Mouse (Mus musculus) lung, embryonic 16.5 days (tissue): ENCODE data around the gene Cpn2. TPM values are rescaled to one million over a fixed set of nuclear protein-coding genes. Genes with fewer than 3 reads are reported as not detected.

Source experiments
- ATAC-seq: fragments of 200-750 bp; cut with Nextera tagmentation; 2 replicates; pipeline ENCODE4 v1.8.0; 2017; ENCODE audit warnings: low read depth, mild to moderate bottlenecking, moderate library complexity
- H3K27ac ChIP-seq: fragments of 300-500 bp; sonication (generic); 2 replicates; pipeline ENCODE4 v1.5.1; 2014; ENCODE audit warnings: mild to moderate bottlenecking, control low read depth, low read length
- H3K27me3 ChIP-seq: fragments of 300-500 bp; sonication (generic); 2 replicates; pipeline ENCODE4 v1.6.1; 2014; ENCODE audit warnings: low read depth, low read length, mixed read lengths; ENCODE audit not compliant: control insufficient read depth, insufficient read depth
- H3K36me3 ChIP-seq: fragments of 300-500 bp; sonication (generic); 2 replicates; pipeline ENCODE4 v1.6.1; 2014; ENCODE audit warnings: low read length; ENCODE audit not compliant: control insufficient read depth, insufficient read depth
- H3K4me1 ChIP-seq: fragments of 300-500 bp; sonication (generic); replicated peaks from 2 replicates; pipeline ENCODE4 v1.6.1; 2014; ENCODE audit warnings: low read length, mixed read lengths; ENCODE audit not compliant: control insufficient read depth, insufficient read depth
- H3K4me2 ChIP-seq: fragments of 300-500 bp; sonication (generic); 2 replicates; pipeline ENCODE4 v1.6.1; 2014; ENCODE audit warnings: low read depth, low read length, control low read depth
- H3K4me3 ChIP-seq: fragments of 300-500 bp; sonication (generic); 2 replicates; pipeline ENCODE4 v1.5.1; 2014; ENCODE audit warnings: mild to moderate bottlenecking, low read length, control low read depth
- H3K9ac ChIP-seq: fragments of 300-500 bp; sonication (generic); 2 replicates; pipeline ENCODE4 v1.6.1; 2014; ENCODE audit warnings: low read length, control low read depth
- H3K9me3 ChIP-seq: fragments of 300-500 bp; sonication (generic); 2 replicates; pipeline ENCODE4 v1.6.1; 2016; ENCODE audit warnings: low read length; ENCODE audit not compliant: control insufficient read depth
- WGBS: fragments of 180-500 bp; shearing (Covaris S2); extraction: QIAGEN DNeasy Blood & Tissue Kit; methylation state at CpG from one replicate; pipeline ENCODE4 v1.1.7; 2014; 5-methylcytosine and 5-hydroxymethylcytosine counted together
- polyA plus RNA-seq: library from polyadenylated mRNA; unstranded; fragments of >200 nt; fragmentation: Nextera tagmentation; extraction: Ambion mirVana; gene quantifications from 2 replicates; pipeline ENCODE4 v1.2.1, GENCODE M21; 2015

Gene Cpn2
- polyA plus RNA-seq, 1 experiment from 2014 or later, result not detected

DNA sequence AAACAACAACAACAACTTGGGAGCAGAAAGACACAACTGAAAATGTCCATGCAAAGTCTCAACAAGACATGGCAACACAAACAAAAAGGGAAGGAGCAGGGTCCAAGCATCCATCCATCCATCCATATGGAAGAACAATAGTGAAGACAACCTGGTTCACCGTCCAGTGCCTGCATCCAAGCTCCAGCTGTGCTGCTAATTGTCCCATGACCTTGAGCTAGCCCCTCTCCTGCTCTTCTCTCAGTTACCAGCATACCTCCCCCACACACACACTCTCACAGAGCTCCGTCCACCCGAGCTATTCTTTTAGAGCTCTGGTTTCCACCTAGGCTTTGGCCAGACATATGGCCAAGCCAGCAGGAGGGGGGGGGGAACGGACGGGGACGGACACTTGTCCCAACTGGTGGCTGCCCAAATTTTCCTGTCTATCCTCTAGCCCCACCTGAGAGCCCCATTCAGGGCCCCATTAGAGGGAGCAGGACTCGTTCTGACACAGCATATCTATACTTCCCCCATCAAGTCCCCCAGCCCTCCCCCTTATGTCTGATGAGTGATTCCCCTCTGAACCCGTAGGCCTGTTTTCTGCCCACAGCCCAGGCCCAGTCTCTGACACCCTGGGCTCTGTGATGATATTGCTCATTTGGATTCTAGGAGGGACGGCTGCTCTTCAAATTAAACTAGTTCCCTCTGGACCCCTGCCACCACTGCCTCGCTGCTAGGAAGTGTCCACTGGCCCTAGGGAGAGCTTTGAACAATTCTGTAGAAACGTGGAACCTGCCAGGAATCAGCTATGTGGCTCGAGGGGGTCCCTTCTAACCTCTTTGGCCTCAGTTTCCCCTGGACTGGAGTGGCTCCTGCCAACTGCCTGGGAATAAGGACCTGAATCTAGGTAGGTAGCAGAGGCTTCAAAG, 32.4 kb downstream of the Cpn2 start:
- no peaks in the 10 kb centered on the region for H3K9me3 ChIP-seq
- no peak for ATAC-seq
- no peak overlapping the region for H3K27ac ChIP-seq
- H3K27me3 ChIP-seq, result 0 out of 2 replicates have a peak, but pooled peaks cover 2% of the 10 kb centered on the region
- WGBS, result 52% methylated on average over 12 of the region's 12 CpGs
- H3K4me3 ChIP-seq, result no peak overlapping the region
- H3K36me3 ChIP-seq, result no peaks in the 10 kb centered on the region
- no peak overlapping the region; the same call in 1 of the 2 replicates for H3K4me2 ChIP-seq
- H3K9ac ChIP-seq, result no peak overlapping the region
- peaks cover 24% of the 10 kb centered on the region for H3K4me1 ChIP-seq

DNA sequence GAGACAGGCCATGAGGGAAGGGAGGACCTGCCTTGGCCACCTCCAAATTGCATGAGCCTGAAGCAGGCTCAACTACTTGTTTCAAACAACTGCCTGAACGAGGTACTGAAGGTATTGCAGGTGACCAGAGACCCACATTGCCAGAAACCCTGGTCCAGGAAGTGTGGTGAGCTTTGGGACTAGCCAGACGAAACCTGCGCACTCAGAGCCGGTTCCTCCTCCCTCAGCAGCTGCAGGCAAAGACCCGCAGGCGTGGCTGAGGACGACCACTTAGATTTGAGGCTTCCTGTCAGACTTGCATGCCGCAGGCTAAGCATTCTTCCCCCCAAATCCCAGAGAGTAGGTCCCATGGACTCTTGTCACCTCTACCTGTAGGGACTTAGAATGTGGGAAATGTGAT, 33.2 kb downstream of the Cpn2 start:
- no peak overlapping the region for H3K4me2 ChIP-seq
- H3K27me3 ChIP-seq, result 0 out of 2 replicates have a peak, but pooled peaks cover 2% of the 10 kb centered on the region
- H3K4me1 ChIP-seq, result peaks cover 24% of the 10 kb centered on the region
- no peak overlapping the region for H3K4me3 ChIP-seq
- no peak for ATAC-seq
- no peak overlapping the region for H3K9ac ChIP-seq
- H3K27ac ChIP-seq, result no peak overlapping the region
- no peaks in the 10 kb centered on the region for H3K9me3 ChIP-seq
- H3K36me3 ChIP-seq, result no peaks in the 10 kb centered on the region
- WGBS, result 49% methylated on average over 8 of the region's 8 CpGs

DNA sequence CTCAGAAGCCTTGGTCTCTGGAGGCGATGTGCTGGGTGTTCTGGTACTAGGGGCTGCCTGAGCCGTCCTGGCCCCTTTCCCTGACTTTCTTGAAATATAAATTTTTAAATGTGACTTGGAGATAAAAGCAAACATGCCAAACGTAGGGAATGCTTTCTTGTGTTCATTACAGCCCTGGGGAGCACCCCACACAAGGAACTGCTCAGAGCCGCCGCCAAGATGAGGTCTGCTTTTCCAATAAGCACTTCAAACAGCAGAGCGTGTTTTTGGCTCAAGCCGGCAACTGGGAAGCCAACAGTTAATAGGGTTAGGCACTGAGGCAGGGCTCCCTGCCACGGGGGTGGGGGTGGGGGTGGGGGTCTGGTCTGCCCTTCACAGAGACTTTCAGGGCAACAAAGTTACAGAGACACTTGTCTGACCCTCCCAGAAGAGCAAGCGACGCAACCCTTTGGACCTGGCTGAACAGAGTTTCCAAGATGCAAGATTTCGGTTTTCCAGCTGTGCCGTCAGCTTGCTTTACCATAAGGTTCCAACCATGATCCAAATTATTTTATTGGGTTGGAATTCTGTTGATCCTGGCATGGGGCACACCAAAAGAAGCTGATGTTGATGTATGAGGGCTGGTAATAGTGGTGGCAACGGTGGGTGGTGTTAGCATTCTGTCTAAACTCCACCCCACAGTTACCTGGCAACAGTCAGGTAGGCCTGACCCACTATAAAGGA, 35.3 kb downstream of the Cpn2 start:
- H3K27ac ChIP-seq, result peak overlapping the region; percentile 73
- no peak overlapping the region for H3K4me3 ChIP-seq
- WGBS, result 21% methylated on average over 13 of the region's 13 CpGs
- peak overlapping the region; percentile 39; the same call in 1 of the 2 replicates for H3K9ac ChIP-seq
- no peaks in the 10 kb centered on the region for H3K9me3 ChIP-seq
- H3K27me3 ChIP-seq, result 0 out of 2 replicates have a peak, but pooled peaks cover 2% of the 10 kb centered on the region
- no peak overlapping the region; the same call in 1 of the 2 replicates for H3K4me2 ChIP-seq
- peaks cover 24% of the 10 kb centered on the region for H3K4me1 ChIP-seq
- no peaks in the 10 kb centered on the region for H3K36me3 ChIP-seq
- peak; percentile 63 for ATAC-seq

DNA sequence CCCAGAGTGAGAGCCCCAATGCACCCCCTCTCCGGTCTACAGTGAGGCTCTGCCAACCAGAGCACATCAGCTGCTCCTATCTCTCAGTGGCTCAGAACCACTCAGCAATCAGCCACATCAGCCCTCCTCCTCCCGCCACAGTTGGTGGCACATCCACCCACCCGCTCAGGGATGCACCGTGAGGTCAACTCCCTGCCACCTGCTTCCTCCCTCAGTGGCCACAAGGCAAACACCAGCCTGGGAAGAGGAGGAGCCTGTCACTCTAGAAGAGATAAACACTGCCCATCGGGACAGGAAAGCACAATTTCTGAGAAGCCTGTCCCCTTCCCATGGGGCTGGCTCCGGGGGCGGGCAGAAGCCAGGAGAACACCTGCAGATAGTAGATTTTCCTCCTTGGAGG, 39.9 kb downstream of the Cpn2 start:
- Histone ChIP-seq H3K4me2 (no peak overlapping the region), H3K27me3 (no peaks in the 10 kb centered on the region), H3K4me3 (no peak overlapping the region), H3K4me1 (peaks cover 11% of the 10 kb centered on the region), H3K9me3 (no peaks in the 10 kb centered on the region), H3K36me3 (no peaks in the 10 kb centered on the region), H3K9ac (no peak overlapping the region), H3K27ac (no peak overlapping the region)
- WGBS, result 19% methylated on average over 7 of the region's 7 CpGs
- ATAC-seq, result 0 out of 2 replicates have a peak, but pooled peaks have one; percentile 16

DNA sequence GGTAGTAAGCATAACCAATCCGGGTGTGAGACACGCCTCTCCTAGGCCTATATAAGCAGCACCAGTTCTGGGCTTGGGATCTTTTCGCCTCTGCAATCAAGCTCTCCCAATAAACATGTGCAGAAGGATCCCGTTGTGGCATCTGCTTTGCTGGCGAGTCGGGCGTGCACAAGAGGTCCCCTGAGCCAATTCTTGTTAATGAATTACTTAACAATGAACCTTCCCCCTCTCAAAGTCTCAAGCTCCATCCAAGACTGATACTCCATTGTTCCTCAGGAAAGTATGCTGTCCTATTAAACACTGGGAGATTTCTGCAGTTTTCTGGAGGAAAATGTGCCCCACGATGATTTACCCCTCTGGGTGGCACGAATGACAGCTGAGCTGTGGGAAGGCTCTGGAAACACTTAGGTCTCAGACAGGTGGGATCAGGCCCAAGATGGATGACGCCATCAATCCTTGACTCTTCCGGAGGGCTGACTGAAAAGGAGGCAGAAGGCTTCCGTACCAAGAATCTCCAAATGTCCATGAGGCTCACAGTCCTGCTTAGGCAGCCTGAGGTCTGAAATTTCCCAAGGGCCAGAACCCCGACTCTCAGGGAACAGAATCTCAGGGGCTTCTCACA, 46.0 kb downstream of the Cpn2 start:
- Histone ChIP-seq H3K27ac (no peak overlapping the region), H3K36me3 (no peaks in the 10 kb centered on the region), H3K4me2 (no peak overlapping the region), H3K9ac (no peak overlapping the region), H3K27me3 (no peaks in the 10 kb centered on the region), H3K4me1 (no peaks in the 10 kb centered on the region), H3K9me3 (no peaks in the 10 kb centered on the region), H3K4me3 (no peak overlapping the region)
- 61% methylated on average over 12 of the region's 13 CpGs for WGBS
- no peak for ATAC-seq

DNA sequence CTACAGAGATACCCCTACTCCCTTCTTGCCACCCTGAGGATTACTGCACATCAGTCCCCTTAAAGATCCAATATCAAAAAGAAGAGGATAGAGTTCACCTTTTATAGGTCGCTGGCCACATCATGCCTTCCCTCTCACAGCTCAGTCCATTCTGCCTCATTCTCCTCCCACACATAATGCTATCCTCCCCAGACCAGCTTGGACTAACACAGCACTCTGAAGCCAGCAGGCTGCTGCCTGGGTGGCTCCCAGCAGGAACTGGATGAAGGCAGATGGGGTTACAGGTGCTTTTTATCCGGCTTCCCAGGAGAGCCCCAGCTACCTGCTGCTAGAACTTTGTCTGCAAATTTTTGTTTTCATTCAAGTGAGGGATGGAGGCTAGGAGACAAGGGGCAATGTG, 51.5 kb downstream of the Cpn2 start:
- ATAC-seq, result no peak
- no peaks in the 10 kb centered on the region for H3K36me3 ChIP-seq
- no peaks in the 10 kb centered on the region for H3K4me1 ChIP-seq
- no peak overlapping the region for H3K4me2 ChIP-seq
- no peak overlapping the region for H3K27ac ChIP-seq
- H3K27me3 ChIP-seq, result no peaks in the 10 kb centered on the region
- no peak overlapping the region for H3K9ac ChIP-seq
- no peaks in the 10 kb centered on the region for H3K9me3 ChIP-seq
- H3K4me3 ChIP-seq, result no peak overlapping the region
- WGBS, result 18% methylated on average over 2 of the region's 2 CpGs

DNA sequence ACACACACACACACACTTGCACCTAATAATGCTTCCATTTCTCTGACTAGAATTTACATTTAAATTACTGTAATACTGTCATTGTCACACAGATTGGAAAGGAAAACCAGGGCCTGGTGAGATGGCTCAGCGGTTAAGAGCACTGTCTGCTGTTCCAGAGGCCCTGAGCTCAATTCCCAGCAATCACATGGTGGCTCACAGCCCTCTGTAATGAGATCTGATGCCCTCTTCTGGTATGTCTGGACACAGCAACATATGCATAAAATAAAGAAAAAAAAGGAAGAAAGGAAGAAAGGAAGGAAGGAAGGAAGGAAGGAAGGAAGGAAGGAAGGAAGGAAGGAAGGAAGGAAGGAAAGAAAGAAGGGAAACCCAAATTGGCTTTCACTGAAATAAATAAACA, 53.7 kb downstream of the Cpn2 start:
- H3K27ac ChIP-seq, result 0 out of 2 replicates have a peak overlapping the region, but pooled peaks have one; percentile 13
- no peak overlapping the region for H3K9ac ChIP-seq
- H3K4me1 ChIP-seq, result no peaks in the 10 kb centered on the region
- H3K27me3 ChIP-seq, result no peaks in the 10 kb centered on the region
- no peak for ATAC-seq
- no peaks in the 10 kb centered on the region for H3K36me3 ChIP-seq
- H3K4me3 ChIP-seq, result no peak overlapping the region
- H3K4me2 ChIP-seq, result no peak overlapping the region
- 90% methylated on average over 1 of the region's 1 CpGs for WGBS
- peaks cover 3% of the 10 kb centered on the region; the same call in 1 of the 2 replicates for H3K9me3 ChIP-seq

DNA sequence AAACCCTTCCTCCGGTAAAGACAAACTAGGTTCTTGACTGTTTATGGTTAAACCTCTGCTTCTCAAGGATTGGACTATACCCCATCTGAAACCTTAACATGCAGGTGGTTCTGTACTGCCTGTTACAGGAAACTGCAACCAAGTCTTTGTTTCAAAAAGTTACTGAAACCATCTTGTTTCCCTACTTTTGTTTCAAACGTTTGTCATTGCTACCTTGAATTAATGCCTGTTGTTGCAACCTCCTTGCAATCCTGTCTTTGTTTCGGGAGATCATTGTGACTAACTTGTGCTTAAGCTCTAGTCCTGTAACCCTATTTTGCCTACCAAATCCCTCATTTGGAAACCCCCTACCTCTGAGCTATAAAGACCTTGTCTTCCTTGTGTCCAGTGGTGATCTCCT, 55.3 kb downstream of the Cpn2 start:
- no peak overlapping the region for H3K4me2 ChIP-seq
- no peak overlapping the region for H3K4me3 ChIP-seq
- no peak overlapping the region for H3K9ac ChIP-seq
- ATAC-seq, result no peak
- H3K36me3 ChIP-seq, result no peaks in the 10 kb centered on the region
- 75% methylated on average over 3 of the region's 3 CpGs for WGBS
- no peaks in the 10 kb centered on the region for H3K4me1 ChIP-seq
- no peak overlapping the region for H3K27ac ChIP-seq
- H3K9me3 ChIP-seq, result peaks cover 3% of the 10 kb centered on the region; the same call in 1 of the 2 replicates
- H3K27me3 ChIP-seq, result no peaks in the 10 kb centered on the region

DNA sequence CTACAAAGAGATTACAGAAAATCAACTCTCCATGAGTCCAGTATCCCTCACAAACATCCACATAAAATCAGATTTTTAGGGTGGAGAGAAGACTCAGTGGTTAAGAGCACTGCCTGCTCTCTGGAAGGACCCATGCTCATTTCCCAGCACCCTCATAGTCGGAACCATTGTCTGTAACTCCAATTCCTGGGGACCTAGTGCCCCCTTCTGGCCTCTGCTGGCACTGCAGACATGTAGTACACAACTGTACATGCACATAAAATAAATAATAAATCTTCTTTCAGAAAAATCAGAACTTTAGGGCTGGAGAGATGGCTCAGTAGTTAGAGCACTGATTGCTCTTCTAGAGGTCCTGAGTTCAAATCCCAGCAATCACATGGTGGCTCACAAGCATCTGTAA, 58.0 kb downstream of the Cpn2 start:
- H3K4me1 ChIP-seq, result no peaks in the 10 kb centered on the region; the same call in 1 of the 2 replicates
- peaks cover 3% of the 10 kb centered on the region; the same call in 1 of the 2 replicates for H3K9me3 ChIP-seq
- no peaks in the 10 kb centered on the region for H3K27me3 ChIP-seq
- H3K36me3 ChIP-seq, result no peaks in the 10 kb centered on the region
- ATAC-seq, result no peak
- WGBS, result 92% methylated on average over 1 of the region's 1 CpGs
- no peak overlapping the region for H3K9ac ChIP-seq
- no peak overlapping the region for H3K27ac ChIP-seq
- H3K4me2 ChIP-seq, result no peak overlapping the region
- H3K4me3 ChIP-seq, result no peak overlapping the region
